Mouse (Mus musculus) heart, postnatal 0 days (tissue): Measurements from ENCODE around the gene Gm17387.

Source experiments
- CTCF ChIP-seq: IDR thresholded peaks from 2 replicates; pipeline ENCODE4 v1.5.1; 2016; ENCODE audit warnings: antibody characterized with exemption, control low read depth, low read depth
- EP300 ChIP-seq: IDR thresholded peaks from 2 replicates; pipeline ENCODE4 v1.6.1; 2016; ENCODE audit warnings: antibody characterized with exemption, low read depth

- TF ChIP-seq CTCF = no peak
- TF ChIP-seq EP300 = no peak
These were observed 2.2 kb upstream of the Gm17387 start for GRCm38 (mm10) chr7:141026740-141027098.
